Mouse (Mus musculus) frontal cortex, postnatal 25 days (tissue): ENCODE measurements at regions not wholly inside any gene's neighbourhood (a gene's known extent, or its start where the extent isn't known, plus 50 kb on each side); places are given as distances from the start of the nearest gene placed in this dataset.

Experiments used
- DNase-seq, 2 experiments: peaks; one replicate each; pipeline ENCODE4 v3.0.0; 2022; ENCODE audit warnings: low spot score in 2 of 2

DNA sequence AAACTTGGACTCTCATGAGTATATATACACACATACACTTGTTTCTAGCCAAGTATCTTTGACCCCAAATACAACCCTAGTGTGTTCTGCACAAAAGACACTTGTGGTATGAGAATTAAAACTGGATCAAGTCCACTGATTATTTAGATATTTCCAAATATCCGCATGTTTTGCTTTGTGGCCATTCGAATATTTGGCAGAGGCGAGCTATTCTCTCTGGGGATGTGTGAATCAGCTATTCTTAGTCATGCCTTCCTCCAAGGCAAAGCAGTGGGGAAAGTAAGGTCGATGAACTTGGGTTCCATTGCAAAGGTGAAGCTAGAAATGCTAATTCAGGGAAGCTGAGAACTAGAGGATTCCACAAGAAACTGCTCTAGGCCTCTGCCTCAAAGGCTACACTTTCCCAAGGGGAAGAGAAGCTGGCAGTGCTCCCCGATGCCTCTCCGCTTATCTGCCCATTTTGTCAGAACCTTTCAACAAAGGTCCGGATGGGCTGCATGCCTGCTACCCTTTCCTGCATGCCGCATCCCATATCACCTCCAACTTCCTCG, 154.4 kb downstream of the Snx19 start:
- no peak for DNase-seq

DNA sequence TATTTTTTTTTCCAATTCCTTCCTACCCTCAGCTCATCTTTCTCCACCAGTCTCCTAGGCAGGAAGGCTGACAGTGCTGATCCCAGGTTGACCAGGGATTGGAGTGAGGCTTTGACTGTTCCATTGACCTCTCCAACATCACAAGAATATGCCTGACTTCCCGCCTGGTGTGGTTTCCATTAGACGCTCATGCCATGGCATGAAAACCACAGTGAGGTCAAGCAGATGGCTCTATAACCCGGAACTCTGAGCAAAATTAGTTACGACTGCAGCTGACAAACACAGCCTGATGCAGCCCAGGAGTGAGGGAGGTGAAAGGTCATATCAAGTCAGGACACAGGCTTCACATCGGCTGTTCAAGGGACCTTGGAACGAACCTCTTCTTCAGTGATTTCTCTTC, 153.6 kb downstream of the Snx19 start:
- DNase-seq = no peak

DNA sequence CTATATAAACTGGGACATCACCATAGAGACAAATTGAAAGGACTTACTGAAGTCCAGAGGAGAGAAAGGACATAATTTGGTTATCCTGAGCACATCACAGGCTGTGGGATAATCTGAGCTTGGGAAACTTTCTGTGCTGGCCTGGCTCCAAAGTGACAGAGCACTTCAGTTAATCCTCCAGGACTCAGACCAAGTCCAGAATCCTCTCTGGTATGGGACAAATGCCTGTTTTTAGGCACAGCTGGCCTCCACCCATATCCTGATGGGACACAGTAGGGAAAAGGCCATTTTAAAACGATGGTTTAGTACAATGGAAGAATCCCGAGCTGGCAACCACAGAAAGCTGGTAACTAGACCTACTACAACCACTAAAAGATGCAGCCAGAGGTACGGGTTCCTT, 151.3 kb downstream of the Snx19 start:
- no peak for DNase-seq

DNA sequence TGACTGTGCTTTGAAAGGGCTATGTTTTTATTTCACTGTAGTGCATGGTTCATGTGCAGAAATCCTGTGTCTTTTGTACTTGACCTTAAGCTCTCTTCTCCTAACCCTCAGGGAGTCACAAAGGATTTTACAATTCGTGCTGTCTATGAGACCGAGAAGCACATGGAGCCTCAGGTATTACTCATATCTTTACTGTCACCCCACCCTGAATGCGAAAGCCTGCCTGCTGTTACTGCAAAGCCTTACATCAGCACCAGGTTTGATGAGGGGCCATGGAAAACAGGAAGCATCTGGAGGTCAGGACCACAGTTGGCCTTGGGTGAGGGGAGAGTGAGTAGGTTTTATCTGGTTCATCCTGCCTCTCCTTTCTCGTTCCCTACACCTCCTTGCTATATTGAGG, 150.3 kb downstream of the Snx19 start:
- no peak for DNase-seq

DNA sequence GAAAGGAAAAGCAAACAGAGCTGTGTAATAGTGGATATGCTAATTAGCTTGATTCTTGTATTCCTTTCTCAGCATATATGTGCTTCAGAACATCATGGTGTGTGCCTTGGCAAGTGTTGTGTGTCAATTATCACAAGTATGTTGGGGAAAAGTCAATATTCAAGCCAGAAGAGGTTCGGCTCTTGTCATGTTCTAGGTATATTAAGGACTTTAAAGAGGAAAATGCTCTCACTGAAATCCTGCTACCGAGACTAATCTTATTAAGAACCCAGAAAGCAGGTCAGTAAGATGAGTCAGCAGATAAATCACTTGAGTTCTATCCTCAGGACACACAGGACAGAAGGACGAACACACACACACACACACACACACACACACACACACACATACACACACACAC, 148.6 kb downstream of the Snx19 start:
- no peak for DNase-seq

DNA sequence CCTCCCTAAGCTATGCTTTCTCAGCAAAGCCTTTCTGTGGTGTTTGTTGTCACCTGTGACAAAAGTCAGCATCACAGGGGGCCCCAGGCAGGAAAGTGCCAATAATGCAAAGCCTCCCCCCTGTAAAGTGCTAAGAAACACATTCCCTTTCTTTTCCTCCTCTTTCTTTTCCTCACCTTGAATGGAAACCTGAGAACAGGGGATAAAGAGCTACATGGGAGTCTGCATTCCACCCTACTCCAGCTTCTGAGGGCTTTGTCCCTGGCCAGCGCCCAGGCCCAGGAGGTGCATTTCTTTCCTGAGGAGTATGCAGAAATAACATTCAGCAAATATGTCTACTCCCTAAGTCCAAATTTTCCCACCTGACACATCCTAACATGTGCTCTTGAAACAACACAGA, 146.4 kb downstream of the Snx19 start:
- DNase-seq = no peak

DNA sequence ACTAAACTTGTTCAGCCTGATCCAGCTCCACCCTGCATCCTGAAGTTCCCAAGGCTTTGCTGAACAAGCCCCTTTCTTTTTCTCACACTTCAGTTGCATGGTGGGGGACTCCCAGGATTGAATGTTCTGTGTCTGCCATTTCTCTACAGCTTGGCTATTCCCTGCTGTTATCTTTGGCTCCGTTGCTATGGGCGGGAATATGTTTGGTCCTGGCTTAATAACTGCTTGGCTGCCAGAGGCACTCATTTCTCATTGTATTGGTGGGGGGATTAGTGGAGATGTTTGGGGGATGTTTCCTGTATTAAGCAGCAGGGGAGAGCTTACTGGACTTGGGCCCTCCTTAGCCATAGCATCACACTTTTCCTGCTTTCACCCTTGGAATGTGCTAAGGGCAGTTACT, 144.1 kb downstream of the Snx19 start:
- no peak for DNase-seq

DNA sequence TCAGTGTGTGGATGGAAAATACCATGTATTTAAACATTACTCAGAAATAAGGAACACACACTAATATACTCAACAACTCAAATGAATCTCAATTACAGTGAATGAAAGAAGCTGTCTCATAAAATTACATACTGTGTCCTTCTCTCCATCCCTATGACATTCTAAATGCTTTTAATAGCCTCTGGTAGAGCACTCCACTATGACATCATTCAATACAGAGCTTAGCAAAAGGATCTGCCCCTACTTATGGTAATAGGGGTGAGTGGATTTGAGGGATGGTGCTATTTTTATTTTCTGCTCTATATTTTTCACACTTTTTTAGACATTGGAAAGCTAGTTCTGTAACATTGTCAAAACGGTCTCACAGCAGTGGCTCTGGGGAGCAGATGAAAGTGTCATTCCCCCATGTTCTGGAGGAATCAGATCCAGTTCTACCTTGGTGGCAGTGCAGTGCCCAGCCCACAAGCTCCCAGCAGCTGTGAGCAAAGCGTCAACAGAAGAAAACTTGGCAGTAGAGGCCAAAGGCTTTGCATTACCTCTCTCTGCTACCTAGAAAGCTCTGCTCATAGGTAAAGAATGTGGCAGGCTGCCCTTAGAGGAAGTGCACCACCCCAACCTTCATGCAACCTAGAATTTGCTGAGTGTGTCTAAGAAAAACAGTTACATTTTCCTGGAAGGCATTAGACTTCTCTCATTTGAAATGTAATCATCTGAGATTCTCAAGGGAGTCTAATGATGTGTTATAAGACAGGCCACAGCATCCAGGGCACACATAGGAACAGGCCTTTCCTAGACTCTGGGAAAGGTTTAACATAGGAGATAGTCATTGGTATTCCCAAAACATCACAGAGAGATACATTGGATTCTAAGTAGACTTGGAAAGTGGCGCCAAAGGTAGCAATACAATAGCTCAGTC, 138.1 kb downstream of the Snx19 start:
- DNase-seq = no peak

DNA sequence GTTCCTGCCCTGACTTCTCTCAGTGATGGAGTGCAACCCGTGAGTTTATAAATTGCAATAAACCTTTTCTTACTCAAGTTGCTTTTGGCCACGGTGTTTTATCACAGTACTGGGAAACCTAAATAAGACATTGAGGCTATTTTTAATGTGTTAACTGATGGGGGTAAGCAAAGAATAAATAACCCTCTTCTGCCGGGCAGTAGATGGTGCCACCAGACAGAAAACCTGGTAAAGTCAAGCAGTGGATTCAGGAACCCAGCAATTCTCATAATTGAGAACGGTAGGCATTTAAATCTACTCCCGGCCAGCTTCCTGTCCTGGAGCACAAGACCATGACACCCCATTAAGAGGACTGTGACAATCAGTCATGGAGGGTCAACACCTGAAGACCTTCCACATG, 136.5 kb downstream of the Snx19 start:
- no peak for DNase-seq

DNA sequence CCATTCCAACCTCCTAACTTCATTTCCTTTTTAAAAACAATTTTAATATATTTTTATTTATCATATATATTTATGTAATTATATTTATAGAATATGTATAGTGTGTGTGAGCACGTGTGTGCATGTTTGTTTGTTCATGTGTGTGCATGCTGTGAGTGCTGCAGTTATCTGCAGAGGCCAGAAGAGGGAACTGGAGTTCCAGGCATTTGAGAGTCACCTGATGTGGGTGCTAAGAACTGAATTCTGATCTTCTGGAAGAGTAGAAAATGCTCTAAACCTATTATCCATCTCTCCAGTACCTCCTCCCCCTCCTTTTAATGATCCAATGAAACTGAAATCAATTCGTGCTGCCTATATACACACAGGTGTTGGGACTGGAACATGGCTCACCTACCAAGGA, 128.0 kb downstream of the Snx19 start:
- DNase-seq = no peak

DNA sequence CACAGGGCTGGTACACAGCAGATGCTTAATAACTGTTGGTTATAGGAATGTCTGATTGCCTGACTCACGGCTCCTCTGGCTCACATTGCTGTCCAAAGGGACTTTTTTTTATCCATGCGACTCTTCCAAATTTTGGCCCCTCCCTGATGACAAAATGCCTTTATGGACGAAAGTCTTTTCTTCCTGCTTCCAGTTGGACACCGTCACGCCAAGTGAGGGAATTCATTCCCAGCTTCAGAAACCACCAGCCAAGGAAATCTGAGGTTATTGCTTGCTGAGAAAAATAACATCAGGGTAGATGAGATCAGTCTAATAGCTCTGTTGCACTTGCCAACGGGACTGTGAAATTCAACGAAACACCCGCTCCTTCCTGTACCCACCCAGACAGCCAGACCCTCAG, 125.8 kb downstream of the Snx19 start:
- DNase-seq = no peak

DNA sequence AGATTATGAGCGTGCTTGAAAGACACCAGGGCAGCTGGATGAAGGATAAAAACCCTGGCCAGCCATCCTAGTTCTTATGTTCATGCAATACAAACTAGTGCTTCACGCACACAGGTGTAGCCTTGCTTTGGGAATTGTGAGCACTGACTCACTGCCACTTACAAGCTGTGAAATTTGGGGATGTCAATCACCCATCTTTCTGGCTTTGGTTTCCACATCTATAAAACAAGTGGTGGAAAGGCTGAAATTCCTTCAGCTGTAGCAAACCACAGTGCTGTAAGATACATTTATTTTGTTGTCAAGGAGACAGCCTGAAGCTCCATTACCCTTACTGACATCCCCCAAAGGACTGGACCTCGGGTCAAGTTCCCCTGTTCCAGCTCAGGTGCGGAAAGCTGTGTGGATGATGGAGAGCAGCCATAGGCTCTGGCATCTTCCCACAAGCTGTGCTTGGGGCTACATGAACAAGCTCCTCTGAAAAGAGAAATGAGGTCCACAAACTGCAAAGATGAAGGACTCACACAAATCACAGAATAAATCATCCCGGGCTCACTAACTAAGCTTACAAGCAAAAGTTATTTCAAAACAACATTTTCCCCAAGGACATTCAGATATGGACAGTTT, 123.1 kb downstream of the Snx19 start:
- no peak for DNase-seq

DNA sequence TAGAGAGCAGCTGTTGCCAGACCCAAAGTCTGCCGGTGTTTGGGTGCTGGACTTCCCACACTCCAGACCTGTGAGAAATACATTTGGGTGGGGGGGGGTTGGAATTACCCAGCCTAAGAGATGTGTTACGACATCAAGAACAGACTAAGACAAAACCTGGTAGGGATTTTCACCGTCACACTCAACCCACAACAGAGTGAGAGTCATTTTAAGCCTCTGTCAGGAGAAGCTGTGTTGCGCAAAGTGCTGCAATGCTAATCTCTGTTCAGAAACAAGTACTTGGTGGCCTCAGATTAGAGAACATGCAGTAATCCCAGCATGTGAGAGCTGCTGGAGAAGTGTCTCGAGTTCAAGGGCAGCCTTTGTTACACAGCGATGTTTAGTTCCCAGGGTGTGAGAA, 113.0 kb downstream of the Snx19 start:
- no peak for DNase-seq

DNA sequence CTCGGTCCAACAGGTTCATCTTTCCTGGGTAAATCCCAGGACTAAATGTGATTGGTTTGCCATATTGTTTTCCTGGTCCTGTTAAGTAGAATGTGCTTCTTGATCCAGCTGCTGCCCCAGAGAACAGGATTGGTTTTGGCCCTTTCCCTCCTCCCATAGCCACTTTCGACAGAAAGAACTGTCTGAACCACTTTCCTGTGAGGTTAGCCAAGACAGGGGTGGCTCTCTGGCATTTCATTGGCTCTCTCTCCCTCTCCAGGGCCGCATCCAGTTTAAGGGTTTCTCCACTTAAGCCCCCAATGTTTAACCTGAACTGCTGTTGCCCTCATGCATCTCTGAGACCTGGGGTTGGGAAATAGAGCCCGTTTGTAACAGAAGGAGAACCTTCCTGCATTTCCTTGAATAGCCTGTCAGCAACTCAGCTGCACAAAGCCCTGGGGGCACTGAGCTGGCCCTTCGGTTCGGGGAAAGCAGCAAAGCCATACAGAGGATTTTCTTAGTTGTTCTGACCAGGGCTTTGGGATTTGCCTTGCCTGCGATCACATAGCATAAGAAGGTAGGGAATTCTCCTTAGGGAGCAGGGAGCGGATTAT, 109.7 kb downstream of the Snx19 start:
- DNase-seq = no peak

DNA sequence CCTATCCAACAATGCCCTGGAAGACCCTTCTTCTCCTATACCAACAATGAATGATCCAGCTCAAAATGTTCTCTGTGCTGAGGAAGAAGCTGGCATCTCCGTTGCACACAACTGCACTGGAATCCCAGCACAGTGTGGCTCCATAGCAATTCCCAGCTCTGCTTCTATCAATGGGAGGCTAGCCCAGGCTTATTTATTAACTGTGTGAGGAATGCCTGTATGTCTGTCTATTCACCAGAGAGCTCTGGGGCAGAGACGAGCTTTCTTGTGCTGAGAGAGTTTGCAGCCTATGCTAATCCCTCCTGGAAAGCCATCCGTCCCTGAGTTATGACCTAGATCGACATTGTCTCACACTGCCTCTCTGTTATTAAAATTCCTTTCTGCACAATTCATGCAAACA, 108.1 kb downstream of the Snx19 start:
- no peak for DNase-seq

DNA sequence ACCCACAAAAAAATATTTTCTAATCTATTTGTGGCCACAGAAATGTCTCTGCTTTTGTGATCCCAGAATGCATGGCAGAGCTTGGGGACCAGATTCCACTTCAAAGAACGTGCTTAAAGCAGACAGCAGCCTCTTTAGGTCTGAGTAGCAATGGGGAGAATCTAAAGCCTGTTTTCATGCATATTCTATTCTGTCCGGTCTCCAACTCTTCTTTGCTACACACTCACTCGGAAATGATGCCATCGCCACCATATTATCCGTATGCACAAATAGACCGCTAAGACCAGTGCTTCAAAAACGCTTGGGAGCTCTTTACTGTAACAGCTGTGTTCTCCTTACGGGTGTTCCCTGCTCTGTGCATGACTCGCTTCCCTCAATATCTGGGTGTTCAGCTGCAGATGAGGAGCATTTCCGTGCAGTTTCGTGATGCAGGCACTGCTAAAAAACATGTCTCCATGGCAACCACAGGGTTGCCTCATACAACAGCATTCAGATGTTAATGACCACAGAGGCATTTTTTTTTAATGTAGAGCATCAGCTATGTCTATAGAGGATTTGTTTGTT, 107.0 kb downstream of the Snx19 start:
- DNase-seq = no peak

DNA sequence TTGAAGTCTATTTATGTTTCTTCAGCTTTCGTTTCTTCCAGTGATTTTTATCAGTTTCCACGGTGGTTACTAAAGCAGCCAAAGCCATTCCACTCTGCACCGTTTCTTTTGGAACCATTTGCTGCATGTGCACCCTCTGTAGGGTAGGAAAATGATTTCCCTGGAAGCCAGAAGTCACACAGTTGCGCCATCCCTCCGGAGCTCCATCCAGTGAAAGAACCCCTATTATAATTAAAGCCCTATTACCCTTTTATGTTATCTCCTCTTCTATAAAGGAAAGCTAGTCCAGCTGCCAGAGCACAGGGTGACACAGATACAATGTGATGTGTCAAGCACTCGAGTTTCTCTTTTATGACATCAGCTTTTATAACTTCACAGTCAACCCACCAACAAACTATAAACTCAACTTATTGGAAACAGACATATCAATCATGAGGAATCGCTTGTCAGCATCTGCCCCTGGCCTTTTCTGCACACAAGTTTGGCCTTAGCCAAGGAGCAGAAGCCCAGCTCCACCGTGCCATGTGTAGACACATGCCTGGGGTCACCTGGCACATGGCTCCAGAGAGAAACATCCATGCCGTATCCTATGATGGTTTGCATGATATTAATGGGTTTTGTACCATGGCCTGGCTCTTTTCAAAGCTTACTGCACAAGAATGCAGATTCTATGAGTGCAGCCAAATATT, 106.3 kb downstream of the Snx19 start:
- DNase-seq = no peak

DNA sequence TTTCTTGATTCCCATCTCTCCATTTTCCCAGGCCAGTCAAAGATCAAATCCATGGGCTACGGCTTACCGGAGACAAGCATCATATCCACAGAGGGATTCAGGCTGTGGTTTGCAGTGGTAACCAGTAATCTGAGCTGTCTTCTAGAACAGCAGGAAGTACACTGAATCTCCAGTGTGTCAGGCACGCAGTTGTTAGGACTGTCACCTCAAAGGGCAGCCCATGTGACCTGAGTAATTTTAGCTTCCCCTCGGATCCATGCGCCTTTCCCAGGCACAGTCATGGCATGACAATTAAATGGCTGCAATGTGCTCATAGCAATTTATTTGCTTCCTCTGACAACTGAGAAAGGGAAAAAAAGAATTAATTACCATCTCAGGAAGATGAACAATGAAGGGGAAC, 98.2 kb downstream of the Snx19 start:
- DNase-seq = no peak

DNA sequence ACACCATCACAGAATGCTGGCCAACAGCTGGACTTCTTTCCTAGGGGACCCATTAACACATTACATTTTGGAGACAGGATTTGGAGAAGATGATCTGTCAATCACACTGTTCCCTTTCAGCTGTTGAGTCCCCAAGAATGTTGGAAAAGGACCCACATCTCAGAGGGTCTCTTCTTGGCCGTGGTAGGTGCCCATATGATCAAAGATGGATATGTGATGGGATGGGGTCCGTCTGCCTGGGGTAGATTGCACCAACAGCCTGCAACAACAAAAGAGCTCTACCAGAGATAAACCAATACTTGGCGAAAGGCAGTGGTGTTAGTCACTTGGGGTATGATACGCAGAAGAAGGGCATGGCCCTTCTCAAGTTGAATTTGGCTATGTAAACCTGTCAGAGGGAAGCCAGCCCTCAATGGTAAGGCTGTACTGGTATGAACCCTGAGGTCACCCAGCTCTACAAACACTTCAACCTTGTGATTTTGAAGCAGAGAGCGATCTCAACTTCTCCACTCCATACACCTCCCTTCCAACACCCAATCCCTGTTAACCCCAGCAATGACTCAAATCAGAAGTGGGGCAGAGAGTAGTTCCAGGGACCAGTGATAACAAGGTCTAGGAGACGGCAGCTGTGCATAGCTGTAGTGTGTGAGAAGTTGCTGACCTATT, 97.6 kb downstream of the Snx19 start:
- DNase-seq = no peak

DNA sequence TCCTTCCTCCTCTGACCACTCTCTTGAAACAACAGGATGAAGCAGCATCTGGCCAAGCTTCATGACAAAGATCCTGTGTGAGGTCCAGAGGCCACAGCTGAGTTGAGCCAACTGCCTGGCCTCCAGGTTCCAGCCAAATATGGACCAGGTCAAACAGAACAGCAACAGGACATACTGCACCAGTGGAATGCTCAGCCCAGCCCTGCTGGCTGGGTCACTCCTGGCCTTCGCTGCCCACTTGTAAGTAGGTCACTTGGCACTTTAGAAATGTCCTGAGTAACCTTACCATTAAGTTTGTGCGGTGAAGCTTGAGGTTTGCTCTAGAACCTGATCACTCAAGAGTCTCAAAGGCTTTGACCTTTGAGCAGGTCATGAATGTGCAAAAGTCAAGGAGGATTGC, 96.9 kb downstream of the Snx19 start:
- DNase-seq = no peak

DNA sequence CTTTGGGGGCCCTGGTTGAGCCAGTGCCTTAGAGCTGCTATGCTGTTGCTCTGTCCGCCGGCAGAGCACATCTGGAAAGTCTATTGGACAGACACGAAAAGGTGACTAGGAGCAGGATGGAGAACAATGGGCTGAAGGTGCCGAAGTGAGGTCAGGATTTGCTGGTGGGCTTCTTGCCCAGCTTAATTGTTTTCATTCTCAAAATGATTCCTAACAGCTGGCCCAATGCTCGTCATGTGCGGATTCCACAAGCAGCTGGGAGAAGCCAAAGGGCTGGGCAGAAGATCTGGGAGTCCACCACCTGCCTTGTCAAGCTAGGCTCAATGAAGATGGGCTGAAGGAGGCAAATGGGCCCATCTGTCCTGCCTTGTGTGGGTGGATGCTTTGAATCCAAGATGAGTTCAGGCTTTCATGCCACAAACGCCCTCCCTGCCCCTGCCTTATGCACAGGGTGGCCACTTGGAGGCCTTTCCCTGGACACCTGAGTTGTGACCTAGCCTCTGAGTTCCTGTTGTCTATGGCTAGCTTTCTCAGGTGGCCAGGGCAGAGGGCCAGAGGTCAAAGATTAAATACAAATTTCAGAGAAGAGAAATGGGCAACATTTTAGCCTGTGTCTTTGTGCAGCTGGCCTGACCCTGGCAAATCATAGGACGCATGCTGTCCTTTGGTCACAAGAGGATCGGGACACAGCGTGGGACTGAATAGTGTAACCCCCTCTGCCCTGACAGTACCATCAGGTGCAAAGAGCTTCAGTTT, 95.9 kb downstream of the Snx19 start:
- DNase-seq = no peak
